Mouse (Mus musculus) activated CD4-positive, CD25-positive, alpha-beta regulatory T cell, adult 4 months (primary cell): ENCODE data around the gene Ints7. TPM values are rescaled to one million over a fixed set of nuclear protein-coding genes. Genes with fewer than 3 reads are reported as not detected.

Experiments used
- ATAC-seq: one replicate; pipeline ENCODE4 v1.8.0; 2017
- polyA plus RNA-seq, 2 experiments: library from polyadenylated mRNA; unstranded; fragments of 100-300 nt; shearing (Covaris generic); gene quantifications; one replicate each; pipeline ENCODE4 v1.2.1; 2017

Gene Ints7
- polyA plus RNA-seq, 2 experiments from 2014 or later: 36.7 to 41.6 TPM

DNA sequence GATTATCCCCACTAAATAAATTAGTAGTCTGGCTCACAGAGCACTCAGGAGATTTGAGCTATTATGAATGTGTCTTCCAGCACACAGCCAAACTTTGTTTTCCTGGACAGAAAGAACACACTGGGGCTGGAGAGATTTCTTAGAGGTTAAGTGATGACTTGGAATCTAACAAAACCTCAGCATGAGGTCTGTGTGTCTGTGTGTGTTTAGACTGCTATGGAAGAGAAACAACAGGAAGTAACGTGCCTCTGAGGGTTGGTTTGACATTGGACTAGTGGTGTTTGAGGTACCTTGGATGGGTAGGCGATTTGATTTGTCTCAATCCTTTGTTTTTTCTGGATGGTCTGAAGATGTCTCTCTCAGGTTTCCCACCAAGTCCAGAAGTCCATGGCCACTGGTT, 58.7 kb downstream of the Ints7 start:
- ATAC-seq: no peak

DNA sequence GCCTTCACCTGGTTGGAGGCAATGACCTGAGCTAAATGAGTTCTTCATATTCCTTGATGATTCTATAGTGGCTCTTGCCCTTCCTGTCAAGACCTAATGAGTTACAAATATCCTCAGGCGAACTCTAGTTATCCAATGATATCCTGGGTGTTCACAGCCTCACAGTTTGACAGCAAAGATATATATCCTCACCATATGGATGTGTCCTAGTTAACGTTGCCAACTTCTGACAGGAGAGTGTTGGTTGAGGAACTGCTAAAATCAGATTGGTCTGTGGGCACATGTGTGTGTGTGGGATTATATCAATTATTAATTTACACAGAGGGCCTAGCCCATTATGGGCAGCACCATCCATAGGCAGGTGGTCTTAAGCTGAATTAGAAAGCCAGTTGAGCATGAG, 63.0 kb downstream of the Ints7 start:
- ATAC-seq: no peak

DNA sequence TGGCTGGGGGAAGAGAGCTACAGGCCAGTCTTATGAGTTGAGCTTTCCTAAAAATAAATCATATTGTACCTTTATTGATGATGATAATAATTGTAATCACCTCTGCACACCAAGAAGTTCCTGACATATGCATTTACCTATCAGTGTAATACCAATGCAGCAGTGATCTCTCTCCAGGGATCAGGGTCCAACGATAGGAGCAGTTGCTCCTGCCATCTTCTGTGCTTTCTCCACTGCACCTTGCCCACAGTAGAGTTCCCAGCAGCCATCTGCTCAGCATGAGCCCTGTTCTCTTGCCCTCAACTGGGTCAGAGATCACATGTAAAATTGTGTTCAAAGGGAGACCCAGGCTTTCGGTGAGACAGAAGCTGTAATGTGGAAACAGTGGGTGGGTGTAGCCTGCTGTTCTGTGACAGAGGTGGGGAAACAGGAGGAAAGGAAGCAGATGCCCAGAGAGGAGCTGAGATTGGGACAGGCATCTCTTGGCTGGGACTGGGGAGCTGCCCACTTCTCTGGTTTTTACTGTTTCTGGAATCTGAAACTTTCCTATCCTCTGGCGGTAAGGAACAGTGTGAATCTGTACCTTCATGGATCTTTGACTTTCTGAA, 63.9 kb downstream of the Ints7 start:
- ATAC-seq: no peak

DNA sequence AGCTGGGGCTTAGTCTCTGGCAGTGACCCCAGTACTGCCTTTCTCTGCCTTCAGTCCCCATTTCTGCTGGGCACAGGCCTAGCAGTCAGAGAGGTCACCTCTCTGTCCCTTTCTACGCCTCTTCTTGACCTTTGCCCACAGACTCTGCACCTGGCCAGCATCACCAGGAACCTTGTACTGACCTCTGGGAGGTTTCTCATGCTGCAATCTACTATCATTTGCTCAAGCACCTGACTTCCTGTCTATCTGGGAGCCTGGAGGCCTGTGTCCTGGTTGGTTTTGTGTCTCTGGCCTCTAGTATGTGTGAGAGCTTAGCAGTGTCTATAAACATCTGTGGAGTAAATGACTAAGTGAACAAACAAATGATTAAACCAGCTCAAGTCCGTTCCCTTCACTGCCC, 64.7 kb downstream of the Ints7 start:
- ATAC-seq: no peak

DNA sequence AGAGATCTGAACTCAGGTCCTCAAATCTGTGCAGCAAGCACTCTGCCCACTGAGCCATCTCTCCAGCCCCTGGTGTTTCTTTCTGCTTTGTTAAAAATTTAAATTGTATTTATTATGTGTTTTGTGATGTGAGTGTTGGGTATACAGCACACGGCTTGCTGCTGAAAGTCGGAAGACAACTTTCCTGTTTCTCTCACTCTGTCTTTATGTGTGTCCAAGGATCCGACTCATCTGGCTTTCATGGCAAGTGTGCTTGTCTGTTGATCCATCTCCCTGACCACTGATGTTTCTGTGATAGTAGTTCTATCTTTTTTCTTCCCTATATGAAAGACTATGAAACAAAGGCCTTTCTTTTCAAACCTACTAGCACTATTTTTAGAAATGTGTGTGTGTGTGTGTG, 65.4 kb downstream of the Ints7 start:
- ATAC-seq: no peak

DNA sequence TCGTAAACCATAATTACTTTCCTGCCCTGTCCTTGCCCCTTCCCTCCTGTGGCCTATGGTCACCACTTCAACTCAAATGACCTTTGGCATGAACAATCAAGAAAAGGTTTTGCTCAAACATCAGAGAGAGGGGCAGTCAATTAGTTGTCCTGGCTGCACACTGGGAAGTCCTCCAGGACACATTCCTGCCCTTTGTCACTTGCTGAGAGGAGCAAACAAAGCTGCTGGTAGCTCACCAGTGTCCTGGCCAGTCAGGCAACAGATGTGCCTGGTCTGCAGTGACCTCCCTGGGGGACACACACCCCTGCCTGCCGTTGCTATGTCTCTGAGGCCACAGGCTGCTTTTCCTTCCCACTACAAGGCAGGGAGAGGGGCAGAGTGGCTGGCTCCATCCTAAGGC, 66.0 kb downstream of the Ints7 start:
- ATAC-seq: no peak

DNA sequence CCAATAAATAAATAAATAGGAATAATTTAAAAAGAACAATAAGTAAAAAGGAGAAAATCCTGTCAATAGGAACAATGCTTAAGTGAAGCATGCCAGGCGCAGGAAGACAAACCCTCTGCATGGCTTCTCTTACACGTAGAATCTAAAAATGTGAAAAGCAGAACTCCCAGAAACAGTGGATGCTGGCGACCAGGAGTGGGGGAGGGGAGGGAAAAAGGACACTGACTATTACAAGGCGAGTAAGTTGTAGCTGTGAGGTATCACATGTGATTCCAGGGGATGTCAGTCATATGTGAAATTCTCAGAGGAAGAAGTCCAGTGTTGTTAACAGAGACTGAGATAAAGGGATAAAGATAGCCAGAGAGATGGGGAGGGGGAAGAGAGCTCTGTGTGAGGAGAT, 67.5 kb downstream of the Ints7 start:
- ATAC-seq: no peak

DNA sequence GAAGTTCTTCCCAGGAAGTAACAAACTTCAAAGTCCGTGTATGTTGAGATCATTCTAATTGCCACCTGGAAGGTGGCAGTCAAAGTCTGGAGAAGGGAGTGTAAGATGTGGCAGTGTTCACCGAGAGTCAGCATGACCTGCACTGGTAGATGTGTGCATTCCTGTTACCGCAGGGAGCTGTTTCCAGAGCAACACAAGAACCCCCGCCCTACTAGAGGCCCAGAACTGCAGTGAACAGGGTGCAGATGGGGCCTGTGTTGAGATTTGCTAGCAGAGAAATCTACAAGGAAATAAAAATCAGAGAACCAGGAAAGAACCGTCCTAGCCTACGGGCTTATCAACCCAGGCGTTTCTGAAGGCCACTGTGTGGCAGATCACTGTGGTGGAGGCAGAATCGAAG, 70.5 kb downstream of the Ints7 start:
- no peak for ATAC-seq

DNA sequence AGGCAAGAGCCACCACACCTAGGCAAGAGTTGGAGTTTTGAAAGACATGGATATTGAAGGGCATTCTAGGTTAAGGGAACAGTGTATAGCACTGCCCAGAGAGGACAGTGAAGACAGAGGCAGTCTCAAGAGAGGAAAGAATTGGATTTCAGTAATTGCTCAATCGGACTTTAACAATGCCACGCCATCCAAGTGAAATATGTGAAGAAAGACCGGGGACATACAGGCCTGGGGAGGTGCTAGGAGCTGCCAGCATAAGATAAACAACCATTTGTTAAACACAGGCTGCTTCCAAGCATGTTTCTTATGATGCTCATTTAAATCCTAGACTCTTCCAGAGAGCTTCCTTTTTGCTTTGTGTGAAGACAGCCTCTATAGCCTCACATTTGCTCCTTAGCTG, 72.2 kb downstream of the Ints7 start:
- ATAC-seq: no peak

DNA sequence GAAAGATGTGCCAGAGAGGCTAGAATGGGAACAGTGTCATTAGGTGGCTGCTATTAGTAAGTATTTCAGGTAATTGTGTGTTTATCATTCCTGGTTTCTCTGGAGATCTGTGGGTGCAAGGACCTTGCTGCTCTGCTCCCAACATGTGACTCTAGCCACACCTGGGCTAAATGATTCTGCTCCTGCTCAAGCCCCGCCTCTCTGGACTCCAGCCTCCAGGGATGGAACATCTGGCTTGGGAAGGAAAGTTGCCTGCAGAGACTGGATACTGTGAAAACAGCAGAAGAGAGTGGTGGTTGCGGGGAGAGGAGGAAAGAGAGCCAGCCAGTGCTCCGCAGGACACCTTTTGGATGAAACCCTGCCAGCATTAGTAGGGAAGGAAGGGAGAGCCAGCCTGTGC, 84.0 kb downstream of the Ints7 start:
- no peak for ATAC-seq

DNA sequence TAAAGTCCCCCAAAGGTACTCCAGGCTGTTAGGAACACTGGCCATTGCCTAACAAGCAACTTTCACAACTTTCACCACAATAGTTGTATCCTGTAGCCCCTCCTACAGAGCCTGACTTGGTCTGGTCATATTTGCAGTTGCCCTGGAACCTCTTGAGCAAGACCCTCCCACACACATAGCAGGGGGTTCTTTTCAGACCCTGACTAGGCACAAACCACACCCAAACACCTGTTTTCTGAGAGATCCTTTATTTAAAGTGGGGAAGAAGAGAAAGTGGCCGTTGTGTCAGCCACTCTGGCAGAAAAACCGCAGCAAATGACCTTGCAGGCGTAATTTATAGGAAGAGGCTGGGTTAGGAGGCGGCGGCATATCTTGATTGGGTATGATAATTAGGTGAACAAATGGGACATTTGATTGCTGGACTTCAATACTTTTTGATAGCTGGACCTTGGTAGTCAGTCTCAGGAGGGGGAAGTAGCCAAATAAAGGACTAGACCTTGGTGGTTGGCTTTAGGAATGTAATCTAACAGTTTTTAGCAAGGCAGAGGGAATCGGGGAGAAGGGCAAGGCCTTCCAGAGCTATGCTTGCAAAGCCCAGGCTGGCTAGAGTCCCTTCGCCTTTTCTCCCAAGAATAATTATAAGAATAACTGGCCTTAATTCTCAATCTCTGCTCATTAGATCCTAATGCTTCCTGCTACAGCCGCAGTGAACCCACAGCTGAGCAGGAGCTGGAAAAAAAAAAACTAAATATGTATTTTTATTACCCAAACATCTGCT, 85.8 kb downstream of the Ints7 start:
- ATAC-seq: no peak

DNA sequence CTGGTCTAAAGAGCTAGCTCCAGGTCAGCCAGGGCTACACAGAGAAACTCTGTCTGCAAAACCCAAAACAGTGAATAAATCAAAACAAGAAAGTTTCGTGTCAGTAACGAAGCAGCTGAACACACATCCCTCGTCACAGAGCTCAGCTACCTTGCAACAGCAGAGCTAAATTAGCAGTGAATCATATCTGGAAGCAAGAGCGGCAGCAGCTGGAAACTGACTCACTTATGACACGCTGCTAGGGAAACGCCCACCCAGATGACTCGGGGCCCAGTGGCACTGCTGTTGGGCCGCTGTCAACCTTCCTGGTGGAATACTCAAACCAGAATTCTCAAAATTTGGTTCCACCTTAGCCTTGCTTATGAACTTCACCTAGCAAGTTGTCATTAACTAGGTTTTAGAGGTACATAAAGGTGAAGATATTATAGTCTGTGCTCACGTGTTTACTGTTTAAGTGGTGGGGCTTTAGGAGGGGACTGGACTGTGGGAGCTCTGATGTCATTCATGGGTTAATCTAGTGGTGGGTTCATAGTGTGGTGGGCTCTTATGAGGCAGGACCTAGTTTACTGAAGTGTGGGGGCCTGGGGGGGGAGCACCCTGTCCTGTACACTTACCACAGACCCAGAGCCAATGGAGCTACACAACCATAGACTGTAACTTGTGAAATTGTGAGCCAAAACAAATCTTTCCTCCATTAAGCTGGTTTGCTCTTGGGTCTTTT, 86.9 kb downstream of the Ints7 start:
- no peak for ATAC-seq

DNA sequence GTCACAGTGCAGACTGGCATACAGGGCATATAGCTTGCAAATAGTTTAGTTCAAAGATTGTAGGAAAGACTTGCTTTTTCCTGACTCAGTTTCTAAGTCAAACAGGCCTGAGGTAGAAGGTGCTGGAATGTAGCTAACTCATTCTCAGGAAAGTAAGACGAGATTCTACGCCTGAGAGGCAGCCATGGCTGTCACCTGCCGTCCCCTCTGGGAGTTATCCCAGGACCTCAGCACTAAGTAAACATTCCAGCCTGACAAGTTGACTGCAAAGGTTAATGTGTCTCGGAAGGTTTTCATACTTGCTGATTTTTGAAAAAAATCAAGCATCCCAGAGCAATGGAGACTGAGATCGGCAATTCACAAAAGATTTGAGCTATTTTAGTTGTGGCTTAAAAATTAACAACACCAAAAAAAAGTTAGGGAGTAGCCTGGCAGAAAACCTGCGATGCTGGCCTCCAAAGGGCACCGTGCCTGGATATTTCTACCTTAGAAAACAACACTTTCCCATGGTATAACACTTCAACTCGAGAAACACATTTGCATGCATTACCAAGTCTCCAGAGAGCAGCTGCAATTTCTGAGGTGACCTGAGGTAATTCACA, 87.6 kb downstream of the Ints7 start:
- ATAC-seq: no peak

DNA sequence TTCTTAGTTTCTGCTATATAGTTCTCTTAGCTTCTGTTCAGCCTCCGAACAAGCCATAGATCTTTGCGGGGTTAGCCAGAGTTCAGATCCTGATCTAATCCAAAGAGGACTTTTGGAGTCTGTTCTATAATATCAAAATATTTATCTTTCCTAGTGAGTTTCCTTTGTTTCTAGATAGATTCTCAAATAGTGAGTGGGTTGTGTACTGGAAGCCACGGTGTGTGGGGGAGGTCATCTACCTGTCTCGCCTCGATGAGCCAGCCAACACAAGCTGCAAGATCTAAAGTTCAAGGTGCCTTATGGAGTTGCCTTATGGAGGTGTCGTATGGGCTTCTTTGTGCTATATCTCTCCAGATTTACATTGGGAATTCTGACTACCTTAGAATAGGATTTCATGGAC, 88.2 kb downstream of the Ints7 start:
- ATAC-seq: no peak

DNA sequence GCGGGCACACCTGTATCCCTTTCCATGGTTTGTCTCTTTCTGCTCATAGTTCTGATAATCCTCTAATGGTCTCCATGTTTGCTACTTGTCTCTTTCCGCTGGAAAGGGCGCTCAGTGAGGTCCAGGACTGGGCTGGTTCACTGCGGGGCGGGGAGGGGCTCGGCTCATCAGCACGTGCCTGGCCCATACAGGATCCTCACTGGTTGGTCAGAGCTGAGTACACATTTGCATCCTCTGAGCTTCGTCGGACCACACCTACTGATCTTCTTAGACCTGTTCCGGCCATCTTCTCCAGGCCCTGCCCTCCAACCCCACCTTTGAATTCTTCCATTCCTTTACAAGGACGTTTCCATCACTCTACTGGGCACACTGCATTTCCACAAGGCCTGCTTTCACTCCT, 90.9 kb downstream of the Ints7 start:
- no peak for ATAC-seq

DNA sequence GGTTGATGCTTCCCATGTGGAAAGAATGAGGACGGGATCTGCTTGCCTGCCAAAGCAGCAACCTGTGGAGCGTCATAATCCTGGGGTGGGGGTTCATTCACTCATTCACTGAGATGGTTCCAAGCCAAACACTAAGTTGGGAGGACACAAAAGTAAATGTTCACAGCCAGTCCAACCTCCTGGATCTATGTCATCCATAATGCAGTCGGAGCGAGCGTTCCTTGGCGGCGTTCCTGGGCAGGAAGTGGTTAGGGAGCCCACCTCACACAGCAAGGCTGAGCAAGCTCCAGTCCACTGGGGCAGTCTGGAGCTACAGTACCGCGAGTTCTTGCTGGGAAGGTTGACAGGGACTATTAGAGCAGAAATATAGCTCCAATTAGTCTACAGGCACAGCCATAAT, 92.6 kb downstream of the Ints7 start:
- no peak for ATAC-seq

Other genes starting within 250 kb of the Ints7 start
- 10 to 100 TPM; 15.1 to 18.1 TPM for gene Tmem206, start 249.7 kb upstream of the Ints7 start, polyA plus RNA-seq
- gene Ppp2r5a, start 172.4 kb upstream of the Ints7 start, polyA plus RNA-seq: 10 to 100 TPM; 43.2 to 52.2 TPM
- gene Dtl, start 92 bp upstream of the Ints7 start, polyA plus RNA-seq: 10 to 100 TPM; 11.2 to 16.9 TPM
- gene Lpgat1, start 142.2 kb downstream of the Ints7 start, polyA plus RNA-seq: 1 to 10 TPM; 6.2 to 6.6 TPM
- 1 to 10 TPM; 4.4 to 5.0 TPM for gene Nek2, start 245.8 kb downstream of the Ints7 start, polyA plus RNA-seq